17 mouse cellular contexts compared by ENCODE assay signal in the genomic region with DNA sequence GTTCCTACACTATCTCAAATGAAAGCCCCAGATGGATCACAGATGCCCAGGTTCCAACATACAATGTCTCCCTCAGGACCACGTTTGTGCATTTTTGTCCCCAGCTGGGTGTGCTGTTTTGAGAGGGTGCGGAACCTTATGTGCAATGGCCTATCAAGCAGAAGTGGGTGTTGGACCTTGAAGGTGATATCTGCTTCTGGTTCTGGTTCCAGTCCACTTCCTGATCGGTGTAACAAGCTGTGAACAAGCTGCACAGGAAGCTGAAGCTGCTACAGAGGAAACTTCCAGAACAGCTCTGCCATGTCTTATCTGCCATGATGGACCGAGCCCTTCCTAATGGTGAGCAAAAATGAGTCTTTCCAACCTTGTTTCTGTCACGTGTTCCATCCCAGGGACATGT. TPM values are rescaled to one million over a fixed set of nuclear protein-coding genes. Genes with fewer than 3 reads are reported as not detected.
"Had no signal": no experiment of that assay in that cellular context is flagged by ENCODE, and none has a peak within 500 bp of the region (broad histone marks: within the 10 kb centered on the region; RNA-seq: fewer than 3 reads in every experiment).

No protein-coding gene starts in this region.

- H3K36me3 ChIP-seq: neural tube, embryonic 12.5 days; neural tube, embryonic 13.5 days; neural tube, embryonic 15.5 days; stomach, embryonic 15.5 days had no signal

- H3K27me3 ChIP-seq: neural tube, embryonic 12.5 days; neural tube, embryonic 13.5 days; stomach, embryonic 15.5 days had no signal

- H3K27ac ChIP-seq: neural tube, embryonic 12.5 days; neural tube, embryonic 13.5 days; neural tube, embryonic 15.5 days; stomach, embryonic 15.5 days; stomach, postnatal 0 days had no signal

- H3K4me1 ChIP-seq: neural tube, embryonic 12.5 days; neural tube, embryonic 13.5 days had no signal

- DNase-seq: right cerebral cortex, adult 18-20 months; right cerebral cortex, postnatal 14 days; right cerebral cortex, postnatal 25 days; right cerebral cortex, postnatal 4 days; thymus, adult 18-20 months; thymus, adult 2 months; thymus, postnatal 14 days; thymus, postnatal 25 days; thymus, postnatal 36 days; thymus, postnatal 4 days had no signal

- H3K4me3 ChIP-seq: neural tube, embryonic 12.5 days; neural tube, embryonic 13.5 days; neural tube, embryonic 15.5 days; stomach, embryonic 15.5 days had no signal

RNA-seq across cellular contexts. Expression of a gene that starts 17.8 kb away (rescaled TPM):
- polyA plus RNA-seq: neural tube, embryonic 11.5 days; neural tube, embryonic 12.5 days; neural tube, embryonic 13.5 days; neural tube, embryonic 14.5 days had no signal

RNA-seq across cellular contexts. Expression of a gene that starts 31.1 kb away (rescaled TPM):
- polyA plus RNA-seq: neural tube, embryonic 11.5 days had no signal
